Mouse (Mus musculus) heart, embryonic 14.5 days (tissue): Measurements from ENCODE around the gene Sec24d. TPM values are rescaled to one million over a fixed set of nuclear protein-coding genes. Genes with fewer than 3 reads are reported as not detected.

Experiments used
- ATAC-seq: fragments of 200-750 bp; cut with Nextera tagmentation; 2 replicates; pipeline ENCODE4 v1.8.0; 2017; ENCODE audit warnings: low read depth, moderate TSS enrichment; ENCODE audit not compliant: insufficient number of reproducible peaks, insufficient read depth, low FRiP score
- H3K27ac ChIP-seq, 2 experiments: fragments of 200-500 bp in 1 of 2; fragments of 300-500 bp in 1 of 2; sonication (generic) in 1 of 2; replicated peaks in 1 of 2; 2 replicates each; pipeline ENCODE4 v1.5.1; 2012 to 2014; ENCODE audit warnings: low read depth in 2 of 2, low read length in 2 of 2, control low read depth in 1 of 2, mild to moderate bottlenecking in 1 of 2, mixed read lengths in 1 of 2; ENCODE audit not compliant: control insufficient read depth in 1 of 2, insufficient read depth in 1 of 2
- H3K27me3 ChIP-seq: fragments of 300-500 bp; sonication (generic); 2 replicates; pipeline ENCODE4 v1.6.1; 2014; ENCODE audit warnings: mild to moderate bottlenecking, low read length, control low read depth; ENCODE audit not compliant: control insufficient read depth, insufficient read depth
- H3K36me3 ChIP-seq: fragments of 300-500 bp; sonication (generic); 2 replicates; pipeline ENCODE4 v1.6.1; 2014; ENCODE audit warnings: mild to moderate bottlenecking, control low read depth, low read length, mixed read lengths; ENCODE audit not compliant: control insufficient read depth, insufficient read depth
- H3K4me1 ChIP-seq, 2 experiments: fragments of 200-500 bp in 1 of 2; fragments of 300-500 bp in 1 of 2; sonication (generic) in 1 of 2; 2 replicates each; pipeline ENCODE4 v1.6.1; 2012 to 2014; ENCODE audit warnings: low read length in 2 of 2, control low read depth in 1 of 2, mixed read lengths in 1 of 2; ENCODE audit not compliant: control insufficient read depth in 2 of 2, insufficient read depth in 2 of 2
- H3K4me2 ChIP-seq: fragments of 300-500 bp; sonication (generic); 2 replicates; pipeline ENCODE4 v1.6.1; 2014; ENCODE audit warnings: mild to moderate bottlenecking, low read length
- H3K4me3 ChIP-seq, 2 experiments: fragments of 200-500 bp in 1 of 2; fragments of 300-500 bp in 1 of 2; sonication (generic) in 1 of 2; 2 replicates each; pipeline ENCODE4 v1.5.1; 2012 to 2014; ENCODE audit warnings: low read length in 2 of 2, mild to moderate bottlenecking in 2 of 2, control low read depth in 1 of 2, low read depth in 1 of 2, moderate library complexity in 1 of 2; ENCODE audit not compliant: control insufficient read depth in 1 of 2, insufficient read depth in 1 of 2
- H3K9ac ChIP-seq: fragments of 300-500 bp; sonication (generic); 2 replicates; pipeline ENCODE4 v1.6.1; 2014; ENCODE audit warnings: mild to moderate bottlenecking, low read length
- H3K9me3 ChIP-seq: fragments of 300-500 bp; sonication (generic); 2 replicates; pipeline ENCODE4 v1.6.1; 2016; ENCODE audit warnings: low read length, control low read depth; ENCODE audit not compliant: control insufficient read depth
- WGBS: fragments of 180-500 bp; shearing (Covaris S2); extraction: QIAGEN DNeasy Blood & Tissue Kit; methylation state at CpG from one replicate; pipeline ENCODE4 v1.1.7; 2014; 5-methylcytosine and 5-hydroxymethylcytosine counted together
- polyA plus RNA-seq: library from polyadenylated mRNA; unstranded; fragments of >200 nt; fragmentation: Nextera tagmentation; extraction: Ambion mirVana; gene quantifications from 2 replicates; pipeline ENCODE4 v1.2.1, GENCODE M21; 2014

The Sec24d gene
- polyA plus RNA-seq, 1 experiment from 2014 or later, result 72.8 TPM

DNA sequence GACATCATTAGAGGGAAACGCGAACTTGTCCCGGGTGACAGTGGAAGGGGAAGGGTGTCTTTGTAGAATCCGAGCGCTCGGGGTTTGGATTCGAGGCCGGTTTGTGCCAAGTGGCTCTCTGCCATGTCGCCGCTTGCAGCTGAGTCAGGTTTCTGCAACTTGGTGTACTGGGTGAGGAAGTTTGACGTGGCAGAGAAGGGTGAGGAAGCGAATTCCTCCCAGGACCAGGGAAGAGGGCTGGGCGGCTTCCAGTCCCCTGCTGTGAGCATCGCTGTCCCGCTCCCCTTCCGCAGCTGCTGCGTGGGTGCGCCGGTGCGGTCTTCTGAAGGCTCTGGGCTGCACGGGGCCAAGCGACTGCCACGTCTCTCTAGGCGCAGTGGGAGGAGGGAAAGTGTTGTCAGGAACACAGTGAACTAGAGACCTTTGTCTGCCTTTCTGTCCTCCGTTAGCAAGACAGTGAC is 516 bp downstream of the Sec24d start:
- WGBS, result under 1% methylated on average over 25 of the region's 25 CpGs
- Histone ChIP-seq H3K9me3 (no peaks in the 10 kb centered on the region), H3K27me3 (no peaks in the 10 kb centered on the region), H3K4me2 (peak overlapping the region; percentile 78), H3K27ac (peak overlapping the region; percentile 58 to 90), H3K4me3 (peak overlapping the region; percentile 65 to 72), H3K36me3 (peaks cover 35% of the 10 kb centered on the region), H3K9ac (peak overlapping the region; percentile 87), H3K4me1 (peaks cover 3 to 17% of the 10 kb centered on the region in 2 experiments)
- ATAC-seq, result peak; percentile 40; the same call in 1 of the 2 replicates

DNA sequence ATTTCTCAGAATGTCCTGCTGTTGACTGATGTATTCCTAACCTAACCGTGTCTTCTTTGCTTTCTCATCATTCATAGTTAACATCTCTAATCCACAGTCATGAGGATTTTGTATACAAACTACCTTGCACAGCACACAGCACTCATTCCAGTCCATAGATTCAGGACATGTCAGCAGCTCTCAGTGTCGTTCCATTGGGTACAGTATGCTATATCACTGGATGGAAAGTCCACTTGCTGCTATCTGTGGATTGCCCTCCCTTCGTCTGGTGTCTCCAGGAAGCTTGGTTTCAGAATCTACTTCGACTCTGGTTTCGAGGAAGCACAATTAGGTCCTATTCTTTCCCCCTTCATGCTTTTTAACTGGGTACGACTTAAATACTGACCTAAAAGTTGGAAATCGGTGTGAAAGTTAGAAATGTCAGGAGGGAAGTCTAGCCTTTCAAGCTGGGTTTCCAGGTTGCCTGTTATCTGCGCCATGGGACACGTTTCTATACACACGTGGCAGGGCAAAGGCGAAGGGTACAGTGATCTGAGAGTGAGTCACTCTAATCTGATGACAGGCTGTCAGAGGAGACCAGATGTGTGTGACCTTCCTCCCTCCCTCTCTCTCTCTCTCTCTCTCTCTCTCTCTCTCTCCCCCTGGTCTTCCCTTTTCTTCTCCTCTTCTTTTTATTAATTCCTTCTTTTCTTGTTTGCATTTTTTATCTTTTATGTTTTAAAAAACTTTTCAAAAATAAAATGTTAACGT is 15.8 kb downstream of the Sec24d start:
- H3K4me1 ChIP-seq, result peaks cover 2 to 10% of the 10 kb centered on the region in 2 experiments; a peak in 2 of 4 replicates
- H3K4me2 ChIP-seq, result no peak overlapping the region
- 48% methylated on average over 12 of the region's 12 CpGs for WGBS
- ATAC-seq, result no peak
- H3K9ac ChIP-seq, result no peak overlapping the region
- H3K36me3 ChIP-seq, result peaks cover 78% of the 10 kb centered on the region
- H3K27ac ChIP-seq, result 0 out of 4 replicates have a peak overlapping the region, but pooled peaks have one; percentile 28 to 39
- no peak overlapping the region for H3K4me3 ChIP-seq
- no peaks in the 10 kb centered on the region for H3K27me3 ChIP-seq
- H3K9me3 ChIP-seq, result no peaks in the 10 kb centered on the region

DNA sequence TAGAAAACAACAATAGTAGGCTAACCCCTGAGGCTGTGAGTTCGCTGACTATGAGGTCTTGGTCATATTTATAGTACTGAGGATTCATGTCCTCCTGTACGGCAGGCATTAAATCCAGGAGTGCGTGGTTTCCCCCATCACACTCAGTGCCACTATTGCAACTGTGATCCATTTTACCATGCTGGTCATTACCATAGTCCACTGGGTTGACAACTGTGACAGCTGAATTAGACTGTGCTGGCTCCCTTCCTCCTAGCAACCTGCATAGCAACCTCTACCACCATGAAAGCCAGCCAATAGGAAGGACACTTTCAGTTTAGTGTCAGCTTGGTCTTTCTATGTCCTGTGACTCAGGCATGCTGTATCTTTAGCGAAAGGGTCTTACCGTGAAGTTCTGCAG is 17.0 kb downstream of the Sec24d start:
- peaks cover 2 to 17% of the 10 kb centered on the region in 2 experiments; a peak in 2 of 4 replicates for H3K4me1 ChIP-seq
- H3K27me3 ChIP-seq, result no peaks in the 10 kb centered on the region
- no peak for ATAC-seq
- no peaks in the 10 kb centered on the region for H3K9me3 ChIP-seq
- 93% methylated on average over 5 of the region's 5 CpGs for WGBS
- no peak overlapping the region for H3K4me3 ChIP-seq
- no peak overlapping the region for H3K27ac ChIP-seq
- H3K9ac ChIP-seq, result no peak overlapping the region
- no peak overlapping the region for H3K4me2 ChIP-seq
- peaks cover 65% of the 10 kb centered on the region for H3K36me3 ChIP-seq

DNA sequence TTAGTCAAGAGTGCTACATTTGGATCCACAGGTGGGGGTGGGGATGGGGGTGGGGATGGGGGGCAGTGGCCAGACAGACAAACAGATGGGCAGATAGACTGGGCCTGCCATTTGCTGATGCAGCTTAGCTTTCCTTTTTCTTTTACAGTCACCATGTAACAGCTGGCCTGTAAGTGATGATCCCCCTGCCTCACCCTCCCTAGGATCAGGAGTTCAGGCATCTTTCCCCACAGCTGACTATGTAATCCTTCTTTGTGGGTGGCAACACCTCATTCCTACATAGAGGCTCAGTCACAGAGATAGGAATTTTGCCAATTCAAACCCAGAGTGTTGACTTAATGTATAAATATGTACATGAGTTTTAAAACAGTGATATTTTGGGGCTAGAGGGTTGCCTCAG is 18.4 kb downstream of the Sec24d start:
- no peak overlapping the region for H3K4me2 ChIP-seq
- no peaks in the 10 kb centered on the region for H3K27me3 ChIP-seq
- ATAC-seq, result no peak
- H3K4me3 ChIP-seq, result no peak overlapping the region
- H3K4me1 ChIP-seq, result peaks cover 2 to 21% of the 10 kb centered on the region in 2 experiments; a peak in 2 of 4 replicates
- no peaks in the 10 kb centered on the region for H3K9me3 ChIP-seq
- no peak overlapping the region for H3K9ac ChIP-seq
- no peak overlapping the region for H3K27ac ChIP-seq
- H3K36me3 ChIP-seq, result peaks cover 63% of the 10 kb centered on the region

DNA sequence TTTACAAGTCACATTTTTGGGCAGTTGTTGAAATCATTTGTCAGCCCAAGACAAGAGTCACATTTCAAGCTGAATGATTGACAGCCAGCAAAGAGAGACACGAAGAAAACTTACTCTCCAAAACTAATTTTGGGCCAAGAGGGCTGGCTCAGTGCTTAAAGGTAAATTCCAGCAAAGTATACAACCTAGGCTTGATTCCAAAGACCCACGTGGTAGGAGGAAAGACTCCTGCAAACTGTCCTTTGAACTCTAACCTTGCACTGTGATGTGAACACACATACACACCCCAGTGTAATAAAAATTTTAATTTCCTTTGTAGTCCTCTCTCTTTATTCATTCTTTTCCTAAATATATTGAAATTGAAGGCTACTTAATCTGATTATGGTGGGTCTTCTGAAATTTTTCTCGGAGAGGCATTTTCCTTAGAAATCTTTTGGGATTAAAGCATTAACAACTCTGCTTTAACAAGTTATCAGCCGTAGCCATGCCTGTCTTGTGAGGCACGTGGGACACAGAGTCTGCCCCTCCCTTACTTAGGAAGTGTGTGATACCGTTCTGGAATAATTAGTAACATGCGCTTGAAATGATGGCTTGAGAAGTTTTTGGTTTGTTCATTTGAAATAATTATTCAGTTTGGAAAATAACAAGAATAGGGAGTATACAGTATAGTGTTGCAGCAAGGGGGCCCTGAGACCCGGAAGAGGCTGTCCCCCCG is 21.8 kb downstream of the Sec24d start:
- no peak overlapping the region for H3K9ac ChIP-seq
- H3K36me3 ChIP-seq, result peaks cover 70% of the 10 kb centered on the region
- ATAC-seq, result no peak
- WGBS, result 27% methylated on average over 9 of the region's 9 CpGs
- H3K27ac ChIP-seq, result 0 out of 4 replicates have a peak overlapping the region, but pooled peaks of 1 of the 2 experiments have one; percentile 11
- H3K4me2 ChIP-seq, result no peak overlapping the region
- H3K4me3 ChIP-seq, result no peak overlapping the region
- no peaks in the 10 kb centered on the region for H3K27me3 ChIP-seq
- peaks cover 0 to 11% of the 10 kb centered on the region in 2 experiments; a peak in 2 of 4 replicates for H3K4me1 ChIP-seq
- H3K9me3 ChIP-seq, result no peaks in the 10 kb centered on the region

DNA sequence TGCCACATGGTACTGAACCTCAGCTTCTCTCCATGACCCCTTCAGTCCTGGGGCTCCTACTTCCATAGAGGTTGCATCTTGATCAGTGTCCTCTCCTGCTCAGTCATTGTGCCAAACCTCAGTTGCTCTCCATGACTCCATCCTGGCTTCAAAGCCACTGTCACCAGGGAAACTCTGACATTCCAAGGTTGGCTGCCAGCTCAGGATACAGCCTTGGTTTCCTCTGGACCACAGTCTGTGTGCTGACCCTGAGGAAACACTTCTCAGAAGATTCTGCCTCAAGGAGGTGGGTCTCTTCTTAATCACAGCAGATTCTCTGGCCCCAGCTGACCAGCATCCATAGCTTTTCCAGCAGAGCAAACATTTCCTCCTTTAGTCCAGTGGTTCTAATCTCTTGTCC is 24.4 kb downstream of the Sec24d start:
- ATAC-seq, result no peak

DNA sequence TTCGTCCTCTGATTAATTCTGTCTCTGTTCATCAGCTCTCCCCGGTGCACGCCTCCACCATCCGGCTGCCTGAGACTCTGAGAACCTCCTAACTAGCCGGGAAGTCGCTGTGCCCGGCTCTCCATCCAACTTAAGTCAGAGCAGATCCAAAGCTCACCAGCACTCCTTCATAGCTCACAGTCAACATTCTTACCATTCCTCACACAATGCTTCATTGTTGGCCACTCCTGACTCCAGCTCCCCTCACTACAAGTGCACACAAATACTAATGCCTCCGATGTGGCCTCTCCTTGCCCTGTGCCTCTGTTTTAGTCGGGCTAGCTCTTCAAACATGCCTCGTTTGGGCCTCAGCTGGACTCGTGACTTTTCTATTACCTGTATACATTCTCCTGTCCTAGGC is 29.4 kb downstream of the Sec24d start:
- Histone ChIP-seq H3K27me3 (no peaks in the 10 kb centered on the region), H3K4me1 (peaks cover 4 to 10% of the 10 kb centered on the region in 2 experiments; a peak in 3 of 4 replicates), H3K9ac (peak overlapping the region; percentile 34; the same call in 1 of the 2 replicates), H3K27ac (peak overlapping the region; percentile 51 to 55), H3K4me3 (no peak overlapping the region), H3K9me3 (no peaks in the 10 kb centered on the region), H3K36me3 (peaks cover 94% of the 10 kb centered on the region), H3K4me2 (peak overlapping the region; percentile 21)
- ATAC-seq, result no peak
- WGBS, result 33% methylated on average over 11 of the region's 11 CpGs

More for the DNA sequence above, 24.4 kb downstream of the Sec24d start:
- no peaks in the 10 kb centered on the region for H3K27me3 ChIP-seq
- H3K27ac ChIP-seq, result no peak overlapping the region
- peaks cover 73% of the 10 kb centered on the region for H3K36me3 ChIP-seq
- peaks cover 4 to 16% of the 10 kb centered on the region in 2 experiments; a peak in 3 of 4 replicates for H3K4me1 ChIP-seq
- H3K4me3 ChIP-seq, result no peak overlapping the region
- H3K9ac ChIP-seq, result no peak overlapping the region
- no peak overlapping the region for H3K4me2 ChIP-seq
- H3K9me3 ChIP-seq, result no peaks in the 10 kb centered on the region
